Mouse (Mus musculus) thymus, adult 2 months (tissue): ENCODE measurements around the gene Smg9.

ENCODE experiments used
- CTCF ChIP-seq: fragments of 200-500 bp; IDR thresholded peaks from 2 replicates; pipeline ENCODE4 v1.5.1; 2012; ENCODE audit warnings: mild to moderate bottlenecking, control low read depth, low read length, moderate library complexity, borderline replicate concordance; ENCODE audit not compliant: control insufficient read depth, poor library complexity, insufficient read depth; ENCODE audit errors: extremely low read depth
- POLR2A ChIP-seq: fragments of 200-500 bp; IDR thresholded peaks from 2 replicates; pipeline ENCODE4 v1.6.1; 2012; ENCODE audit warnings: mild to moderate bottlenecking, low read length, control low read depth, moderate library complexity; ENCODE audit not compliant: control insufficient read depth, poor library complexity, insufficient read depth; ENCODE audit errors: extremely low read depth

DNA sequence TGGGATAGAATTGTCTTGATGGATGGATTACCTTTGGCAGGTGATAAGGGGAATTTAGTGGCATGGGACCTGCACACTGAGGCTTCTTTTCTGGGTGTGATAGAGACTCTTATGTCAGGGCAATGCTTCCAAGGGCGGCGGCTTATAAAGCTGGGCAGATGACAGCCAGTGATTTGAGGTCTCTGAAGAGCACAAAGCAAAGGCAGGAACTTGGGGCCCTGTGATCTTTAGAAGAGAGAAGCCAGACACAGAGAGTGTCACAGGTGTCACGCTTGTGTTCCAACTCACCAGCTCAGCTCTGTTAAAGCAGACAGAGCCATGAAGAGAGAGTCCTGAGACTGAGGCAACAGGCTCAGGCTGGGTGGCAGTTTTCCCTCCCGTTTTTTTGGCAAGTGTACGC is 68.5 kb downstream of the Smg9 start:
- TF ChIP-seq CTCF: no peak
- no peak for TF ChIP-seq POLR2A
